Mouse (Mus musculus) splenic B cell, adult 2 months (primary cell): Measurements from ENCODE around the gene Ltbp1.

Source experiments
- DNase-seq: peaks from one replicate; pipeline ENCODE4 v3.0.0-alpha.2; 2011; ENCODE audit warnings: low read depth, low spot score
- H3K27me3 ChIP-seq: 2 replicates; pipeline ENCODE4 v1.6.1; 2012; ENCODE audit warnings: mild to moderate bottlenecking, low read length, moderate library complexity, mixed read lengths; ENCODE audit not compliant: control insufficient read depth, poor library complexity, insufficient read depth, severe bottlenecking
- H3K36me3 ChIP-seq: 2 replicates; pipeline ENCODE4 v1.6.1; 2012; ENCODE audit warnings: mild to moderate bottlenecking, low read length, moderate library complexity, mixed read lengths; ENCODE audit not compliant: control insufficient read depth, poor library complexity, insufficient read depth, severe bottlenecking

Gene Ltbp1

DNA sequence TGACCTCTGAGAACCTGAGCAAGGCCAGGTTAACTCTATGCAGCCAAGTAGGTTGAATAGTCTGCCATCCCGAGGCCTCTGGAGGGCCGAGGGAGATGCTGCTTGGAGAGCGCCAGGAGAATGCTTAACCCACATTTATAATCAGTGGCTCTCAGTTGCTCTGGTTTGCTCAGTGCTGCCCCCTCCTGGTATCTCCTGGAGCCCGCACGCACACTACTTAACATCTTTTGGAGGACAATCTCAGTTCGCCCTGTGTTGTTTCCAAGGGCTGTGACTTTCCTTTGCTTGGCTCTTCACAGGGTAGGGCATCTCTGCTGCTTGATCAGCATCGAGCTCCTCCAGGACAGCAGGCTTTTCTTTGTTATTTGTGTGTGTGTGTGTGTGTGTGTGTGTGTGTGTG lies 12.1 kb downstream of the Ltbp1 start:
- no peaks in the 10 kb centered on the region for H3K36me3 ChIP-seq
- peak; percentile 19 for DNase-seq

GRCm38 (mm10) chr17:75018142-75018541 lies 12.8 kb downstream of the Ltbp1 start:
- DNase-seq: no peak
- Histone ChIP-seq H3K27me3 (no peaks in the 10 kb centered on the region), H3K36me3 (no peaks in the 10 kb centered on the region)

More for the DNA sequence above, 12.1 kb downstream of the Ltbp1 start:
- no peaks in the 10 kb centered on the region for H3K27me3 ChIP-seq

- no peaks in the 10 kb centered on the region for H3K36me3 ChIP-seq
Observed at GRCm38 (mm10) chr17:75020026-75020425, 14.7 kb downstream of the Ltbp1 start.

GRCm38 (mm10) chr17:75020619-75021018 lies 15.3 kb downstream of the Ltbp1 start:
- DNase-seq: no peak
- Histone ChIP-seq H3K36me3 (no peaks in the 10 kb centered on the region), H3K27me3 (no peaks in the 10 kb centered on the region)

More at GRCm38 (mm10) chr17:75020026-75020425, 14.7 kb downstream of the Ltbp1 start:
- H3K27me3 ChIP-seq: no peaks in the 10 kb centered on the region
- DNase-seq: no peak

- Histone ChIP-seq H3K36me3 (no peaks in the 10 kb centered on the region), H3K27me3 (no peaks in the 10 kb centered on the region)
- DNase-seq: no peak
Observed at GRCm38 (mm10) chr17:75027358-75028131, 22.2 kb downstream of the Ltbp1 start.

GRCm38 (mm10) chr17:75033356-75033755 lies 28.0 kb downstream of the Ltbp1 start:
- Histone ChIP-seq H3K27me3 (no peaks in the 10 kb centered on the region), H3K36me3 (no peaks in the 10 kb centered on the region)
- no peak for DNase-seq

GRCm38 (mm10) chr17:75033872-75034615 lies 28.7 kb downstream of the Ltbp1 start:
- no peaks in the 10 kb centered on the region for H3K27me3 ChIP-seq
- H3K36me3 ChIP-seq: no peaks in the 10 kb centered on the region
- no peak for DNase-seq

DNA sequence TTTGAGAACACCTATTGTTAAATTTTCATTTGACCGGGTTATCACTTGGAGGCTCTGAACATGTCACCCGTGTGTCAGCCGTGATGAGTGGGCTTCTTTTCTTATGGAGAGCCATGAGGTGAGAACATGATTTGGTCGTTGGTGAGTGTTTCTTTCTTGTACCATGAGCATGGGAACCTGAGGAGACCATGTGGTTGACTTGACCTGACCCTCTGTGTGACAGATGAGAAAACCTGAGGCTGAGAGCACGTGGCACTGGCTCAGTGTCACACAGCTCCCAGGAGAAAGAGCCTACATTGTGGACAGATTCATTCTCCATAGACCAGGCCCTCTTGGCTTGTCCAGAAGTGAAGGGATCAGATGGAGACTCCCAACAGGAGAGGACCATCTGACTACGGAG lies 31.5 kb downstream of the Ltbp1 start:
- no peak for DNase-seq
- H3K27me3 ChIP-seq: no peaks in the 10 kb centered on the region
- H3K36me3 ChIP-seq: no peaks in the 10 kb centered on the region

GRCm38 (mm10) chr17:75039017-75039416 lies 33.6 kb downstream of the Ltbp1 start:
- Histone ChIP-seq H3K36me3 (no peaks in the 10 kb centered on the region), H3K27me3 (no peaks in the 10 kb centered on the region)
- DNase-seq: no peak

- no peaks in the 10 kb centered on the region for H3K36me3 ChIP-seq
- no peaks in the 10 kb centered on the region for H3K27me3 ChIP-seq
- DNase-seq: no peak
Observed at GRCm38 (mm10) chr17:75049366-75049969, 44.1 kb downstream of the Ltbp1 start.

DNA sequence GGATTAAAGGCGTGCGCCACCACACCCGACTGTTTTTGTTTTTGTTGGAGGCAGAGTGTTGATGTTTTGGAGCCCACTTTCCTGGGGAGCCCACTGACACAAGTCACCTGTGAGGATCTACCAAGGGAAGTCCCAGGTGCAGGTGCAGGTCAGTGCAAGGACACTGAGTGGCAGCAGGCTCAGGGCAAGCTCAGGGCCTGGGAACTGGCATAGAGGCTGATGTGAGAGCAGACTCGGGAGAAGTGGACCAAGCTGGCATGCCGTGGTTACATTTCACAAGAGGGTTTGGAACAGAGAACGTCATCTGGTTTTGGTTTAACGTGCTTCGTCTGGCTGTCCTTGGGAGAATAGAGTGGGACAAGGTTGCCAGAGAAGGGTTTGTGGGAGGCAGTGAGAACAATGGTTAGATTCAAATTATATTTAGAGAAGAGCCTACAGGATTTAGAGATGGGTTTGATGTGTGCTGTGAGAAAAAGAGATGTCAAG lies 46.1 kb downstream of the Ltbp1 start:
- no peaks in the 10 kb centered on the region for H3K36me3 ChIP-seq
- no peak for DNase-seq
- no peaks in the 10 kb centered on the region for H3K27me3 ChIP-seq

DNA sequence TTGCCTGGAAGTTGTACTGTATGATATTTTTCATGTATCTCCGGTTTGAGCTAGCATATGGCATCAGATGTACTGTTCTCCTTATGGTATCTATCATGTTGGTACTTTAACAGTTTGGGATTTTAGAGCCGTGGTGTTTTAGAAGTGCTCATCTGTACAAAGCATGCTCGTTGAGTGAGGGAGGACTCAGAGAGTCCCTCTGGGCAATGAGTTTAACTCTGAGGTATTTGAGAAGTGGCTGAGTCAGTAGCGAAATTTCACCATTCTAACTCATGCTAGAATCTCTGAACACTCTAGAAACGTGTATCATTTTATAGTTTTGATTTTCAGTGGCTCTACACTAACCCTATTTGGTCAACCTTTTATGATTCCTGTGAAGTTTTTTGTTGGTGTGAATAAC lies 49.9 kb downstream of the Ltbp1 start:
- H3K36me3 ChIP-seq: no peaks in the 10 kb centered on the region
- H3K27me3 ChIP-seq: no peaks in the 10 kb centered on the region
- DNase-seq: no peak

DNA sequence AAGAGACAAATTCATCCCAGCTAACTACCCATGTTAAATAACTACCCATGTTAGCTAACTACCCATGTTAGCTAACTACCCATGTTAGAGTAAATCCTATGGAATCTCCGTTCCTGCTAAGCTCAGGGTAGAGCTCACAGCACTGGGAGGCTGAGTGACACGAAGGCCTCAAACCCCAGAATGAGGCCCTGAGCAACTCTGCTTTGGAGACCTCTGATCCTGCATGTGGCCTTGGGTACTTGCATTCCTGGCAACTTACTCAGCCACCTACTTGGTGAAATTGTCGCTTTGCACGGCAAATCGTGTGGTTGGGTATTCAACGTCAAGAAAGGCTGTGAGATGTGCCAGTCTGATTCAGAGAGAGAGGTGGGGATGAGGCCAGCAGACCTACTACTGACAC lies 50.6 kb downstream of the Ltbp1 start:
- no peaks in the 10 kb centered on the region for H3K36me3 ChIP-seq
- no peaks in the 10 kb centered on the region for H3K27me3 ChIP-seq
- DNase-seq: no peak

DNA sequence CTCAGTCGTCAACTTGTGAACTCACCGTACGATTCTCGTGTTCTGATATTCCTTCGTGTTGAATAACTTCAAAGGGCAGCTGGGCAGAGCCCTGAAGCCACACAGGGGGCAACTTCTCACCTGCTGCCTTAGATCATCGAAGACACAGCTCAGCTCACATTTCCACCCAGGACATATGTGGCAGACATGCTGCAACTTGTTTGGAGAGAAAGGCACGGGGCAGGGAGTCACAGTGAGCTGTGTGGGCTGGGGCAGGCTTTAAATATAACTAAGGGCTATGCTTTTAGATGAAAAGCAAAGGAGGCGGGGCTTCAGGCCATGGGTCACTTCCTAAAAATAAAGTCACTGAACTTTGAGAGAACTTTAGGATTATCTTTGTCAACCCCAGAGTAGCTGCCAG lies 51.3 kb downstream of the Ltbp1 start:
- no peaks in the 10 kb centered on the region for H3K36me3 ChIP-seq
- no peak for DNase-seq
- H3K27me3 ChIP-seq: no peaks in the 10 kb centered on the region

- Histone ChIP-seq H3K36me3 (no peaks in the 10 kb centered on the region), H3K27me3 (no peaks in the 10 kb centered on the region; the same call in 1 of the 2 replicates)
- DNase-seq: no peak
Observed at GRCm38 (mm10) chr17:75066340-75066739, 61.0 kb downstream of the Ltbp1 start.
